Mouse (Mus musculus) thymus, postnatal 4 days (tissue): ENCODE measurements around the gene Mast4.

Source experiments
- DNase-seq: peaks from one replicate; pipeline ENCODE4 v3.0.0; 2021

Mast4 gene

DNA sequence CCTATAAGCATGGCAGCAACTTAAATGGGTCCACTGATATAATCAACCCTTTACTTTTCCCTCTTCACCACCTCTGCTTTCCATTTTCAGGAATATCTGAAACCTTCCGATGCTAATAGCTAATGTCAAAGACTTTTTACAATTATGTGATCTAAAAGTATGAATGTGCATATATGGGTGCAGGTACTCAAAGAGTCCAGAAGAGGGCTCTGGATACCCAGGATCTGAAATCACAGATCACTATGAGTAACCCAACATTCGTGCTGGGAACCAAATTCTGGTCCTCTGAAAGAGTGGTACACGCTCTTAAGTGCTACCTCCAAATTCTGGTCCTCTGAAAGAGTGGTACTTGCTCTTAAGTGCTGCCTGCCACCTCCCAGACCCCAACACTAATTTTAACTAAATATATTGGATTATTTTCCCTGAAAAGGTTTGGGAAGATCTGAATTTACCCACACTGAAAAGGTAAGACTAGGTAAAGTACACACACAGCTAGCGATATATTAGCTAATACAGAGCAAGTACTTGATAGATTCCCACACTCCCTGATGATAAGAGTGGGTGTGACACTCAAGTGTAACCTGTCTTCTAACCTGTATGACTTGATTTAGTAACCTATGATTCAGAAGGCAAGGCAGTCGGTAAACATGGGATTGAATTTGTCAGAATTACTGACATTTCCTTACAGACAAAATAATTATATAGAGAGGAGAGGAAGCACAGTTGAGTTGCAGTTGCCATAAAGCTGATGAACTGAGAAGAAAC lies 424.5 kb downstream of the Mast4 start:
- no peak for DNase-seq

DNA sequence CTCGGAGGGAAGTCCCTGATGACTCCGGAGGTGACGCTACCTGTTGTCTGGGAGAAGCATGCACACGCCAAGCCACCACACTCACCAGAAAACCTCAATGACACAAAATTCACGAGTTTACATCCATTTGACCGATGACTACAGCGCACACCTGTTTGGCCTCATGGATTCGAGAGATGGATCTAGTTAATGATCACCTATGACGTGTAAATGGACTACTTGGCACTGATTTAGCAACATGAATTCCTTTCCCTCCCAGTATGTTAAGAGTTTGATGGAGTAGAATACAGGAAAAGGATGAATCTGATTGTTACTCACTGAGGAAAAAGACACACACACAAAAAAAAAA lies 427.7 kb downstream of the Mast4 start:
- DNase-seq, result no peak

DNA sequence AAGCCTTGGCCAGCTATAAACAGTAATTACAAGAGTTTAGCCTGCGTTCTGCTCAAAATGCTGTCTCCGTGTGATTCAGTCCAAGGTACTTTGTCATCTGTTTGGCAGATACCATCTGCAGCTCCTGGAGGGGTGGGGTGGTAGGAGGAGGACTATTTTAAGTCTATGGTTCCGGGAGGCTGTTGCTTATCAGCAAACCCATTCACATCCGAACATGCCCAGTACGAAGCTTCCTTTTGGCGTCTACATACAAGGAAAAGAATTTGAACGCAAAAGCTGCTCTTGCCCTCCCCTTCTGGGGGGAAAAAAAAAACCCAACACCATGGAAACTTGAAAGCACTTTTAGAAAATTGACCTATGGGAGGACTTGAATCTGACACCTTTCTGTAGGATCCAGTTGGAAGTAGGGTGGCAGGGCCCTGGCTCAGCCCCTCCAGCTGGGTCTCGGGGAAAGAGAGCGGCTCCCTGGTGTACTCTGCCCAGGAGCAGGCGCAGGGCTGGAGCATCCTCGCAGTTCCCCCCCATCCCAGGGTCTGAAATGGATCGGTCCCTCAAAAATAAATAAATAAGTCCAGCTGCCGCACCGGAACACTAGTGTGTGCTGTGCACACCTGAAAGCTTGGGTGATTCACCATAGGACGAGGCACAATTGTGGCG lies 428.2 kb downstream of the Mast4 start:
- DNase-seq, result peak; percentile 72

DNA sequence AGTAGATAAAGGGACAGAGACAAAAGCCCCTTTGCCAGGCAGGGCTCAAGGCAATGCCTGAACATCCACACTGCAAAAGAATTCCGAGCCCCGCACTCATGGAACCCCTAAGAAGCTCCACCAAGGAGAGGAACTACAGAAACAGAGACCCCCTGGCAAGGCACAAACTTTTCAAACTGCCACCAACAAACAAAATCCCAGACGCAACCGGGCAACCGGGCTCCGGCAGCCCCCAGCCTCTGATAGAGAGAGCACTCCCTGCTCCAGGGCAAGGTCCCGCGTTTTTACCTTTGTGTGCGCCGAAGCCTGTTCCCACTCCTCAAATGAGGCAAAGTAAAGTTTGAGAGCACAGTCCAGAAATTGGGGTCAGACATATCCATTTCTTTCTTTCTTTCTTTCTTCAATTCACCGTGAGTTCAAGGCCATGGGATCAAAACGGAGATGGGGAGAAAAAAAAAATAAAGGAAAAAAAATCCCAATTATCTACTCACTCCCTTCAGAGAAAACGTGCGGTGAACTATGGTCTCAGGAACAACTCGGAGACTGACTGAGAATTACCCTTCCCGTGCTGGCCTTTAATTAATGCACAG lies 428.8 kb downstream of the Mast4 start:
- DNase-seq, result peak; percentile 37

DNA sequence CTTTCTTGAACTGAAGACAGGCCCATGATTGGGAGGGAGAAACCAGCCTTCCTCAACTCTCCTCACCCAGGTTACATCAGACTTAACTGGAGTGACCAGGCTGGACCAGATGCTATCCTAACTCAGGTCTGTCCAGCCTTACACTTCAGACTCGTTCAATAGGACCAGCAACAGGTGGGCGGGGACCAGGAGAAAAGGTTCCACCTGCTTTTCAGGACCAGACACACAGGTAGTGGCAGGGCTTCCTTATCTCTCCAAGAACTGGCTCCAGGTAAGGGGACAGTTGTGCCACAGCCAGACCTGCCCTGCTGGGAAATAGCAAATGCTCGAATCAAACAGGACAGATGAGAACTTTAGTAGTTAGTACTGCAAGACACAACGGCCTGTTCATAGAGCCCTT lies 430.6 kb downstream of the Mast4 start:
- DNase-seq, result no peak

DNA sequence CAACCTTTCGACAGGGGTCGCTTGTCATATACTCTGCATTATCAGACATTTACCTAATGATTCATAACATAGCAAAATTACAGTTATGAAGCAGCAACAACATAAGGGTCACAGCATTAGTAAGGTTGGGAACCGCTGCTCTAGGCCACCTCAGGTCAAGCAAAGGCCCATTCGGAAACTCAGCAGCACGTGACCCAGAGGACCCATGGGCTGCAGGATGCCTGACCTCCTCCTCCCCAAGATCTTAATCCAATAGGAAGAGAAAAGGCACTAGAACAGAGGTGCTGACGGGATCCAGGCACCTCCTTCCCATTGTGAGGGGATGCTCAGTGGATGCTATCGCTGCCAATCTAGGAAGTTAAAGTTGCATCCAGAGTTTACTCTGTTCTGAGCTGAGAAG lies 432.2 kb downstream of the Mast4 start:
- no peak for DNase-seq

DNA sequence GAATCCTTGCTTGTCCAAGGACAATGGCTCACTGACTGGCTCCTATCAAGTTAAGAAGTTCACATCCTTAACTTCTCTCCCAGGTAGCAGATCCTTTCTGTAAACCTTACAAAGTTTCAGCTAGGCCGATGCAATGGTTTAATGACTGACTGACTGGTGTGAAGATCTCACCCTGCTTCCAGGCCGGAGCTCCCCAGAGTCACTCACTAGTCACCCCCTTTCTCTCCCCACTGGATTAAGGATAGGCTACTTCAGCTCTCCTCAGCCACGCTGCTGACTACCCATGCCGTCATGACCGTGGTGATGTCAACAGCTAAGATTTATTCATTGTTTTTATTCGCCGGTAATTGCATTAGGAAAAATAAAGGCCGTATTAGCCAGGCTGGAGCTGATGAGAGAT lies 433.8 kb downstream of the Mast4 start:
- DNase-seq, result no peak

DNA sequence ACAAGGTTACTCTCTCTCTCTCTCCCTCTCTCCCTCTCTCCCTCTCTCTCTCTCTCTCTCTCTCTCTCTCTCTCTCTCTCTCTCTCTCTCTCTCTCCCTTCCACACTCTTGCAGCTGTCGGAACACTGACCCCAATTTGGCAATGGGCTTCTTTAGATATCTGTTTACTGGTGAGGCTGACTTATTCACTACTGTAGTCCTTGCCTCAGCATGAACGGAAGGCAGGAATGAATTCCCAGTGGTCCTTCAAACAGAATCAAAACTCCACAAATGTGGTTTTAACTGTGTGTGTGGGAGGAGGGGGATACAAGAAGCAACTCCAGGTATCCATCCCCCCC lies 434.2 kb downstream of the Mast4 start:
- no peak for DNase-seq

DNA sequence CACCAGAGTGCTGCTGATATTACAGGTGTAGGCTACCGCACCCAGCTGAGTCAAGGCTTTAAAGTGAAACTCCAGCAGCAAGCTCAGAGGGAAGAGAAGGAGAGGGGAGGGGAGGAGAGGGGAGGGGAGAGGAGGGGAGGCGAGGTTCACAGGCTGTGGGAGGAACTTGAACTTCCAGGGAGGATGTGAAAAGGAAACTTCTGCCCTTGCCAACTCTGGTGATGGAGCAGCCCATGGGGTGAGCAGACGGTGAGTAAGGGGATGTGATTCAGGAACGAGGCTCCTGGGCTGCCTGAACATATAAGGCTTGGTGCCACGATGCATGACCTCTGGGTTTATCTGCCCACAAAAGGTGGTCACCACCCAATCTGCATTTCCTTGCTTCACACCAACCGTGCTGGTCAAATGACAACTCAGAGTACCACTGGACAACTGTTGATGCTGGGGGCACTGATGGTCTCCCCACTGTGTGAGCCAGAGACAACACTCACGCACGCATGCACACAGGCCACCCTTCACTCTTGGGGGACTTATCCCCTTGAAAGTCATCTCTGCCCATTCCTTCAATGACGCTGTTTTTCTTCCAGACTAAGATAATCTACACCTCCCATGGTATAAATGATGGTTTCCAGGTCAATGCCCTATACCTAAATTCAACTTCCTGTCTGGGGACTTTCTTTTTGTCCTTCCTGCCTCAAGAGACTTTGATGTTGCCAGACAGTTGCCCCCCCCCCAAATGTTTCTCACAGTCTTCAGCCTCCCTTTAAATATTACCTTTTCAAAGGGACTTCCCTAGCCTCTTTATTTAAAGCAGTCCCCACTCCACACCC lies 434.8 kb downstream of the Mast4 start:
- no peak for DNase-seq

DNA sequence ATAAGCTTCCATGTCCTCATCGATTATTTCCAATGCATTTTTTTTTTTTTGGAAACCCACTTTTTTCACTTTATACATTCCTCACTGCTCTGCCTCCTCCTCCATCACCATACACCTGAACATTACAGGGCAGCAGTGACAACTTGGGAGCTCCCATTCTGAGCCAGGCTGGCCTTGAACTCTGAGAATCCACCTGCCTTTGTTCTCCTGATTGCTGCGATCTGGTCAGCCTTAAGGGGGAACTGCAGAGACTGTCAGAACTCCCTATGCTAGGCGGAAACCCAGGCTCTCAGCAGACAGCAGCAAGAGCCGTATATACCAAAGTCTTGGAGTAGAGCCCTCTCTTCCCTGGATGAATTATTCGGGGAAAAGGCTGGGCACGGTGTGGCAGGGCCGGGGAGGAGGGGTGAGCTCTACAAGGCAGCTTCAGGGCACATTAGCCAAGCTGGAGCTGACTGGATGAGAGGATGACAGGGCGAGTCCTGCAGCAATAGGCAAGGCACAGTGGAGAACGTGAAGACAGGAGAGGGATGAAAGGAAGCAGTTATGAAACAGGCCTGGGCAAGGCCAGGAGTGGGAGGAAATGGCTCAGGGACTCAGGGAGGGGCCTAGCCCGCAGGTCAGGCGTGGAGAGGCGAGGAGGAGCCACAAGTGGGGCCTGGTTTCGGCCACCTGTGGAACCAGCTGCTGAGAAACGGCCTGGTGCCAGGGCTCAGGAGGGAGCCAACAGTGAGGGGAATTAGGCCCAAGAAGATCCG lies 435.7 kb downstream of the Mast4 start:
- DNase-seq, result no peak

DNA sequence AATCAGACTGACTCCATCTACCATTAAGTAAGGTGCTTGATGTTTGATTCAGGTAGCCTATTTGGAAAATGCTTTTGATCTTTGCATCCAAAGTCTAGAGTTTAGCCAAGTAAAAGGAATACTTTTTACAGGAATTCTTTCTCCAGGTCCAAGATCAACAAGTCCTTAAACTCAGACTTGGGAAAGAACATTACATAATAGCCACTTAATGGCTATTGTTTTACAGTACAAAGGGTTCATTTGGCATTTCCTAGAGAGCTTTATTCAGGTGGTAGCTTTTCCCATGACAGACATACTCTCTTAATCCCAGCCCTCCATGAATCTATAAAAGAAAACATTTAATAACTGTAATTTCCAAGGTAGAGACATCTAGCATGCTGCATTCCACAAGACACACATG lies 438.0 kb downstream of the Mast4 start:
- DNase-seq, result no peak

DNA sequence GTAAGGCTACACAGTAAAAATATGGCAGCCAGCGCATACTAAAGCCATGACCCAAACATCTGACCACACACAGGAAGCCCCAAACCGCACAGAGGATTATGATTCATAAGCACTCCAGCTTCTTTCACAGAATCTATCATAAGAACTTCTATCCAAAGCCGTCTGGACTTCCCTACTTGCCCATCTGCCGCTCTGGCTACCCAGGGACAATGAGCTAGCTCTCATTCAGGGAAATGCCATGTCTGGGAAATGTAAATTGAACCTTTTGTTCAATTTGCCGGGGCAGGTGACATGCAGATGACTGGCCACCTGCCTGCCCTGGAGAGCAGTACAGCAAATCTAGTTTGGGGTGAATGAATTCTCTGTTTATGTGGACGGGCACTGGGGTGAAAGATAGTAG lies 438.4 kb downstream of the Mast4 start:
- DNase-seq, result no peak

DNA sequence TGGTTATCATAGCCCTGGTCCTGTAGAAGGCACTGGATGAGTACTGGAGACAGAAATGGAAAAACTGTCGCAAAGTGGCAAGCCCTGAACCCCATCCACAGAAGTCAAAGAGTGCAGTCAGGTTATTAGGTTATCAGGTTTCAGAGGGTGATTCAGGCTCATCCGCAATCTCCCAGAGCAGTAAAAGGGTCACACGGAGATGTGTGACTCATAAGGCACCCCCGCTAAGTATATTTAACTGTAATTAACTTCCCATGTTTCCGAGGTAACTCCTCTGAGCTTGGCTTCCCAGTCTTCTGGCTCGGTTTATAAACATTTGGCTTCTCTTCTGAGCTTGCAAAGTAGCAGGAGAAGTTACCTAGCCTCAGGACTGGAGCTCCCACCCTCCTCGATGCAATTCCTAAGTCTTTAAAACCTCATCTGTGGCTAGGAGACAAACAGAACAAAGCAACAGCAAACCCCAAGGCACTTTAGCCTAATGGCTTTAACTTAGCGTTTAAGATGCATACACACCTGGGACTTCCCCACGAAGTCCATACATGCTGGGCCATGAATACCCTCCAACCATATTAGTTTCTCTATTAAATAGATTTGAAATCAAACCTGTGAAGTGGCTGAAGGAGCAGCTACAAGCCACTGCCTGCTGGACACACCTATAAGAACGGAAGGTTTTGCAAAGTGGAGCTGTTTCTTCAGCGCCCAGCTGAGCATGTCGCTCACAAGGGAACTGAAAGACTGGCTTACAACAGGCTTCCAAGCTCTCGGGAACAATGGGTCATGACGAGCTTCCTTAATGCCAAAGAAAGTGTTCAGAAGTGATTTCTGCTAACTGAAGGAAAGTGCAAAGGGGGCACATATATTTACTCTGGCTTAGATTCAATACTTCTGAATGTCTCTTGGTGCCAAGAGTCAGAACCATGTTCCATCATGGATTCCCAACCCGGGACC lies 439.7 kb downstream of the Mast4 start:
- no peak for DNase-seq

DNA sequence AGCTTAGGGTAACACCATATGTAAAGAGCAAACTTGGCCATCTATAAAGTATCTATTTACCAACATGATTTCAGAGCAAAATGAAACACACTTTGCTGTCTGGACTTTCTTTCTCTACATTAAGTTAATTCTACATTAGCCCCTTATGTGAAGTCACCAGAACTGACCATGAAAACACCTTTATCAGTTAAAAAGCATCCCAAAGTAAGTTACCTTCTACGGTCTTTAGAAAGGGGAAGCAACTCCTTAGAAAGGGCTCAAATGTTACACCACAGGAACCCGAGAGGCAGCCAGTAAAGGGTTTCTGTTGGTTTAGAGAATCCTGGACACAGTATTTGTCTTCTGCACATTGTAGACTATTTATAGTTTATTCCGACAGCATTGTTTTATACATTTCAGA lies 441.5 kb downstream of the Mast4 start:
- DNase-seq, result no peak

DNA sequence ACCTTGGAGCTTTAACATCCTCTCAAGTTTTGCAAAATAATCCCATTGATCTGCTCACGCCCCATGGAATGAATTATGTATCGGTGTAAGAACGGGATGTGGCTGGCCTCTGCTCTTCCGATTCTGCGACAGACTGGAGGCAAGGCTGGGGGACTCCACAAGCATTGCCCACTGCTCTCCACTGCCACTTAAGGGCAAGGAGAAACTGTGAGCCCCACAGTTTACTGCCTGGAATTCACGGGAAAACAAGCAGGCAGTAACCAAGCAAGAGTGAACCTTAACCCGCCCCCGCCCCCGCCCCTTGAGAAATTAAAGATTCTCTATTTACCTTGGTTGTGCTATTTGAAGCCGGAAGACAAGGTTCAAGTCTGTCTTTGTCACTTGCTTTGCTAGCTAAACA lies 444.3 kb downstream of the Mast4 start:
- DNase-seq, result no peak

DNA sequence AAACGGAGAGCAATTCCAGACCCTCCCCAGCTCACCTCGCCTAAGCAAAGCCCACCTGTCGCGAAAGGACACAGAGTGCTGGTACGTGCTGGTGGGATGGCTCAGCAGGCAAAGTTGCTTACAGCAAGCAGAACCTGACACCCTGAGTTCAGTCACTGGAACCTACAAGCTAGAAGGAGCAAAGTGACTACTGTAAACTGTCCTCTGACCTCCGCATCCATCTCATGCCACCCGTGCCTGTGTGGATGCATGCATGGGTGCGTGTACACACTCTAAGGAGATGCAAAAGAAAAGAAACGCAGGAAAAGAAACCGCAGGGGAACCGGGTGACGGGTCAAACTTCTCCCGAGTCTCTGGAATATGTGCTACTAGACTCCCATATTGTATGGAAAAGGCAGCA lies 444.8 kb downstream of the Mast4 start:
- no peak for DNase-seq

DNA sequence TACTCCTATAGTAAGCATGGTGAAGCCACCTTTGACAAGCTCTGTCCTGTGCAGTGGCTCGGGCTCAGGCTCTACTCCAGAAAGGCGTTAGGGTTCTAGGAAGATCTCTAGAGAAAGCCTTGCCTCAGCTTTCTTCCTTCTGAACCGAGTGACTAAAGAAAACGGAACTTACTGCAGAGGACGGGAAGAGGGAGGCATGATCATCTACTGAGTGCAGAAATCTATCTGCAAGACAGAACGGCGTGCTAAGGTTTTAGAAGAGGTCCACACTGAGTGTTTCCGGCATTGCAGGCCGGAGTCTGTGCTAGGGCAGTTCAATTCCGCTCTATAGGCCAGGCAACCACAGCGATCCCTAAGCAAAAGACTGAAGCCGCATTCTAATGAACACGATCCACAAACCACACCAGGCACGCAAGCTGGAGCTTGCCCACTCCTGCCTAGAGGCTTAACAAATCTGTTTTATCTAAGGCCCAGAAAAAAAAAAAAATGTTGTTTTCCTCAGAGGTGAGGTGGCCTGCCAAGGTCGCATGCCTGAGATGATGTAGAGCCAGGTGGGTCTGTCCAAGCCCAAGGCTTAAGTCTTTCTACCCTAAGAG lies 445.3 kb downstream of the Mast4 start:
- DNase-seq, result no peak

DNA sequence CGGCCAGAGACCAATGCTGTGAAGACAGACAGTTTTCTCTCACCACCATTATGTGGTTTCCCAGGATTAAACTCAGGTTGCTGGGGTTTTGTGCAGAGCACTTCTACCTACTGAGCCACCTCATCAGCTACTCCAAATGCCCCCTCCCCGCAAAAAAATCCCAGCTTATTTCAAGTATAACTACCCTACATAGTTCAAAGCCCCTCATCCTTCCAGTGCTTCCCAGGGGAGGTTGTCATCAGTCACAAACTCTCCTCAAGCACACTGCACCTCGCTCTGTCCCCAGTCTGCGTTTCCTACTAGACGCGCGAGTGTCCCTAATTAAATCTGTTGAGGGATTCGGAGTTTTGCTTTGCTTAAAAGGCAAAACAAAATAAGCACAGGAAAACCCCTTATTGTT lies 446.1 kb downstream of the Mast4 start:
- DNase-seq, result no peak

DNA sequence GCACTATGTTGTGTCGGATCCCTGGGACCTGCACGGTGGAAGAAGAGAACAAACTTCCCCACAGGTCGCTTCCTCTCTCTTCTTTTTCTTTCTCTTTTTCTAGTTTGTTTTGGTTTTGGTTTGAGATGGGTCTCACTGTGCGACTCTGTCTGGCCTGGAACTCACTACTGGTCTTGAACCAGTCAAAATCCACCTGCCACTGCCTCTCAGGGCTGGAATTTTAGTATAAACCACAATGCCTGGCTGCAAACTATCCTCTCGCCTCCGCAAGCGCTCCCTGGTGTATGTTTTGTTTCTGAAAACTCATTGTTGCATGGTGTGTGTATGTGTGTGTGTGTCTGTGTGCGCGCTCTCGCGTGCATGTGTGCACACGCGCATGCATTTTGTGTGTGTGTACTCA lies 446.8 kb downstream of the Mast4 start:
- no peak for DNase-seq

DNA sequence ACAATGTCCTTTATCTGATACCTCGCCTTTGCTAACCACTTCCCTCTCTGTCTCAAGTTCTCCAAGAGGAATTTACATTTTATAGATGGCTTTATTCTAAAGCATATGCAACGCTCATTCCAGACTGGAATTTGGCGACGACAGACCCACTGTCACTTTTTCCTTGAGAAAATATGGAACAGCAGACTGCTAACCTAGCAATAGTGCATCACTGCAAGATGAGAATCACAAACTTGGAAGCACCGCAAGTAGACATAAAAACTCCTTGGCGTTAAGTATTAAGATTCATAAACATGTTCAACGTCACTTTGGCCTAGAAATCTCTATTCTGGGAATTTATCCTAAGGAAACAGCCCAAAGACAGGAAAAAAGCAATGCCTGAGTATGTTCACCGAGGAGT lies 447.5 kb downstream of the Mast4 start:
- no peak for DNase-seq

DNA sequence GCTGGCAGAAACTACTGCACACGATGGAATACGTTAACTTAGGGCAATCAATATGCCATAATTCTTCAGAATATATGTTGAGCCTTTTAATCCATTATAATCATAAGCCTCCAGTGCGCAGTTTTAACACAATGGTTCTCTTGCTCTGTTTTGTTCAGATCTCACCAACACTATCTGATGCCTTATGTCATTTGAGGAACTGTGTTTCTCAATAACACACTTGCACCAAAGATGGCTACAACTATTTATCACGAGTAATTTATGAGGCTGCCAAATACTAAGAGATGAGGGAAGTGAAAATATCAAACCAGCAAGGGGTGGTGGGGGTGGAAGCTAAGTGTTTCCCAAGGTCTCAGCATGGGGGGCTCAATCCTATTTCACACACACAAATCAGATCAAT lies 448.1 kb downstream of the Mast4 start:
- no peak for DNase-seq
